Comparison of ENCODE assay signal across 9 mouse cellular contexts in the genomic region with DNA sequence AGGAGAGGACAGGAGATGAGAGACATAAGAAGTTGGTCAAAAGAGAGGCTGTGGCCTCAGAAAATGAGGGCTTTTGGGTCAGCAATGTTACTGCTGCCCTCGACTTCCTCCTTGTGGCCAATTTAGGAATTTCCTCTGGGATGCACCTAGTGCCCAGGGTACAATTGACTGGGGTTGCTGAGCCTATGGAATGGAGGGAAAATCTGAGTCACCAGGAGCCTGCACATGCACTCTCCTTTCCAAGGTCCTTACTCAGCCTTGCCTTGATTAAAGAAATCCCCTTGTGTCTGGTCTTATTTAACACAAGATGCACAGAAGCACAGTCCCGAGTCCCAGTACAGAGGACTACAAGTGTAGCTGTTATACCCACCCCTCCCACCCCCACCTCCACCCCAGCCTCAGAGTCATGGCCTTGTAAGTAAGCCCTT.
DNase-seq lines count a peak whose midpoint lies in the region; ATAC-seq and TF ChIP-seq lines count a peak whose summit lies in the region.
"Had no signal": no experiment of that assay in that cellular context is flagged by ENCODE, and none has a peak within 500 bp of the region (broad histone marks: within the 10 kb centered on the region; RNA-seq: fewer than 3 reads in every experiment).

No protein-coding gene starts in this region.

- H3K36me3 ChIP-seq in embryonic facial prominence, embryonic 12.5 days: no peaks in the 10 kb centered on the region
- no peaks in the 10 kb centered on the region for H3K36me3 ChIP-seq in midbrain, embryonic 14.5 days (ENCODE audit: control insufficient read depth, insufficient read depth, low read length)
- H3K36me3 ChIP-seq: hindbrain, embryonic 15.5 days had no signal

- 30% methylated on average over 2 of the region's 2 CpGs for WGBS in embryonic facial prominence, embryonic 12.5 days
- 47% methylated on average over 2 of the region's 2 CpGs for WGBS in midbrain, embryonic 14.5 days

- DNase-seq in cerebellum, adult 8-10 months: peak; percentile 1
- DNase-seq in cerebellum, adult 11 months: no peak
- peak; percentile 77 for DNase-seq in Patski (ENCODE audit: low read depth, low spot score)
- DNase-seq in heart, postnatal 4 days: peak; percentile 71
- peak; percentile 12 to 22 for DNase-seq in layer of hippocampus, postnatal 14 days (ENCODE audit: low spot score in 2 of 2)
- peak; percentile 77 for DNase-seq in midbrain, embryonic 14.5 days
- DNase-seq in spleen, postnatal 36 days (ENCODE audit: low spot score in 2 of 2): no peak

- TF ChIP-seq CTCF in Patski (IDR thresholded peaks at IDR 0.05): peak; percentile 89

- POLR2A ChIA-PET in Patski (lab: Charles Lee): interaction anchor here (0.6 kb wide), 1 partner anchor 13 kb away, joined by 7 read pairs; no protein-coding TSS in a partner anchor

- H3K4me2 ChIP-seq in embryonic facial prominence, embryonic 12.5 days (replicated peaks): no peak overlapping the region
- no peak overlapping the region for H3K4me2 ChIP-seq in midbrain, embryonic 14.5 days (ENCODE audit: low read length)
- H3K4me2 ChIP-seq: hindbrain, embryonic 15.5 days had no signal

- H3K9ac ChIP-seq in embryonic facial prominence, embryonic 12.5 days: no peak overlapping the region
- H3K9ac ChIP-seq in midbrain, embryonic 14.5 days (replicated peaks; ENCODE audit: low read length): no peak overlapping the region
- H3K9ac ChIP-seq: hindbrain, embryonic 15.5 days had no signal

- no peak overlapping the region for H3K4me3 ChIP-seq in embryonic facial prominence, embryonic 12.5 days
- no peak overlapping the region for H3K4me3 ChIP-seq in midbrain, embryonic 14.5 days (replicated peaks; ENCODE audit: low read depth, low read length)
- H3K4me3 ChIP-seq: hindbrain, embryonic 15.5 days had no signal

- ATAC-seq in Patski: peak; percentile 94
- ATAC-seq in embryonic facial prominence, embryonic 12.5 days (ENCODE audit: insufficient number of reproducible peaks, insufficient read depth, low FRiP score, low TSS enrichment): peak; percentile 79; the same call in 1 of the 2 replicates
- ATAC-seq in midbrain, embryonic 14.5 days (ENCODE audit: low FRiP score, low TSS enrichment): peak; percentile 68

- H3K27ac ChIP-seq in embryonic facial prominence, embryonic 12.5 days: no peak overlapping the region
- H3K27ac ChIP-seq in midbrain, embryonic 14.5 days (replicated peaks; ENCODE audit: low read depth, low read length): no peak overlapping the region
- H3K27ac ChIP-seq: hindbrain, embryonic 15.5 days had no signal

- CTCF ChIA-PET in Patski (lab: Charles Lee): no interaction called here

- H3K9me3 ChIP-seq in embryonic facial prominence, embryonic 12.5 days: no peaks in the 10 kb centered on the region
- no peaks in the 10 kb centered on the region for H3K9me3 ChIP-seq in midbrain, embryonic 14.5 days (ENCODE audit: control insufficient read depth, low read length)
- H3K9me3 ChIP-seq: hindbrain, embryonic 15.5 days had no signal

- no peaks in the 10 kb centered on the region for H3K4me1 ChIP-seq in embryonic facial prominence, embryonic 12.5 days
- H3K4me1 ChIP-seq in midbrain, embryonic 14.5 days (ENCODE audit: control insufficient read depth, insufficient read depth, low read length): no peaks in the 10 kb centered on the region
- H3K4me1 ChIP-seq: hindbrain, embryonic 15.5 days had no signal

- in situ Hi-C loops in Patski (cut with MboI; ENCODE audit: low pct_unique_long_range_greater_than_20kb): loop anchor here (5.0 to 25.0 kb wide), 2 partner anchors 394 to 1254 kb away; no protein-coding TSS in a partner anchor

- no peaks in the 10 kb centered on the region for H3K27me3 ChIP-seq in Patski
- H3K27me3 ChIP-seq in embryonic facial prominence, embryonic 12.5 days: no peaks in the 10 kb centered on the region
- H3K27me3 ChIP-seq in midbrain, embryonic 14.5 days (ENCODE audit: control insufficient read depth, insufficient read depth, low read length): no peaks in the 10 kb centered on the region
- H3K27me3 ChIP-seq: hindbrain, embryonic 15.5 days had no signal

Comparison
In these comparisons a context has a peak if more than half of its experiments do, and no peak if none do; other contexts are left out.
1. DNase-seq: peak in cerebellum, adult 8-10 months (single experiment), Patski (single experiment), heart, postnatal 4 days (single experiment), layer of hippocampus, postnatal 14 days (2 of 2) and midbrain, embryonic 14.5 days (single experiment); none in cerebellum, adult 11 months (single experiment) and spleen, postnatal 36 days (0 of 2).
2. Peak in every context shown above with its lines, with median percentiles within 50 percentile points of each other: ATAC-seq.